In the genomic region with DNA sequence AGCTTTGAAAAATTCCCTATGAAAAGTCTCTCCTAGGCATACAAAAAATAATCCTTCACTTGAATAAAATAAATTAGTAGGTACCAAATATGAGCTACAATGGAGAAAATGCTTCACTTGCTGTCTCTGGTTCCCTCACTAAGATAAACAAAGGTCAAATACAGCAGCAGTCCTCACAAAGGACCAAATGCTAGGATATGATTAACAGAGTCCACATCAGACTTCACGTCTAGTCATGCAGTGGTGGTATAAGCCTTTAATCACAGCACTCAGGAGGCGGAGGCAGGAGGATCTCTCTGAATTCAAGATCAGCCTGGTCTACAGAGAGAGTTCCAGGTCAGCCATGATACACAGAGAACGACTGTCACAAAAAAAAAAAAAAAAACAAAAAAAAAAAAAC, we compare ENCODE assay signal across 22 mouse cellular contexts. TPM values are rescaled to one million over a fixed set of nuclear protein-coding genes. Genes with fewer than 3 reads are reported as not detected.
DNase-seq lines count a peak whose midpoint lies in the region; ATAC-seq and TF ChIP-seq lines count a peak whose summit lies in the region.
"Had no signal": no experiment of that assay in that cellular context is flagged by ENCODE, and none has a peak within 500 bp of the region (broad histone marks: within the 10 kb centered on the region; RNA-seq: fewer than 3 reads in every experiment).

No protein-coding gene starts in this region.

- H3K9ac ChIP-seq in liver, adult 2 months (ENCODE audit: low read depth, low read length): no peak overlapping the region
- no peak overlapping the region for H3K9ac ChIP-seq in liver, embryonic 12.5 days
- H3K9ac ChIP-seq: embryonic facial prominence, embryonic 13.5 days; embryonic facial prominence, embryonic 15.5 days; forebrain, embryonic 12.5 days had no signal

- peaks cover 24% of the 10 kb centered on the region; the same call in 1 of the 2 replicates for H3K79me2 ChIP-seq in liver, adult 2 months (ENCODE audit: control insufficient read depth, insufficient read depth, low read length)

- DNase-seq in kidney, adult 2 months: peak; percentile 72
- DNase-seq in kidney, postnatal 14 days: no peak
- peak; percentile 50 for DNase-seq in liver, adult 2 months (ENCODE audit: extremely low read depth, low read depth, low spot score)
- DNase-seq: adrenal gland, adult 2 months; adrenal gland, postnatal 10 days; adrenal gland, postnatal 25 days; cerebellum, adult 11 months; cerebellum, adult 18-20 months; cerebellum, adult 8-10 months; cerebellum, adult 9-11 months; cerebellum, postnatal 14 days; cerebellum, postnatal 36 days; embryo, embryonic 11 days had no signal

- H3K9me3 ChIP-seq in liver, embryonic 12.5 days (replicated peaks): no peaks in the 10 kb centered on the region
- H3K9me3 ChIP-seq: embryonic facial prominence, embryonic 13.5 days; embryonic facial prominence, embryonic 15.5 days; forebrain, embryonic 10.5 days; forebrain, embryonic 12.5 days had no signal

- ATAC-seq in liver, embryonic 12.5 days: no peak
- ATAC-seq: forebrain, embryonic 14.5 days; forebrain, embryonic 16.5 days had no signal

- H3K4me1 ChIP-seq in kidney, adult 2 months (ENCODE audit: control insufficient read depth, insufficient read depth, low read length): peaks cover 42% of the 10 kb centered on the region
- no peaks in the 10 kb centered on the region; the same call in 1 of the 2 replicates for H3K4me1 ChIP-seq in liver, adult 2 months (ENCODE audit: control insufficient read depth, insufficient read depth, low read length)
- no peaks in the 10 kb centered on the region for H3K4me1 ChIP-seq in liver, embryonic 12.5 days
- H3K4me1 ChIP-seq: embryonic facial prominence, embryonic 13.5 days; embryonic facial prominence, embryonic 15.5 days had no signal

- H3K27me3 ChIP-seq in kidney, adult 2 months (replicated peaks; ENCODE audit: control insufficient read depth, insufficient read depth, low read length): no peaks in the 10 kb centered on the region
- H3K27me3 ChIP-seq in liver, adult 2 months (ENCODE audit: control insufficient read depth, insufficient read depth, low read length): no peaks in the 10 kb centered on the region
- no peaks in the 10 kb centered on the region for H3K27me3 ChIP-seq in liver, embryonic 12.5 days (replicated peaks)
- H3K27me3 ChIP-seq: embryonic facial prominence, embryonic 13.5 days; embryonic facial prominence, embryonic 15.5 days; forebrain, embryonic 12.5 days had no signal

- H3K4me2 ChIP-seq in liver, embryonic 12.5 days: no peak overlapping the region
- H3K4me2 ChIP-seq: embryonic facial prominence, embryonic 13.5 days; embryonic facial prominence, embryonic 15.5 days; forebrain, embryonic 12.5 days had no signal

- no peak overlapping the region; the same call in 1 of the 2 replicates for H3K27ac ChIP-seq in kidney, adult 2 months (ENCODE audit: insufficient read depth, low read depth, low read length)
- no peak overlapping the region for H3K27ac ChIP-seq in liver, adult 2 months (replicated peaks; ENCODE audit: insufficient read depth, low read depth, low read length)
- no peak overlapping the region for H3K27ac ChIP-seq in liver, embryonic 12.5 days
- H3K27ac ChIP-seq: embryonic facial prominence, embryonic 13.5 days; embryonic facial prominence, embryonic 15.5 days; forebrain, embryonic 10.5 days; forebrain, embryonic 12.5 days had no signal

- 56% methylated on average over 3 of the region's 3 CpGs for whole genome bisulfite sequencing in kidney, adult 2 months
- WGBS in liver, adult 2 months: 63% methylated on average over 3 of the region's 3 CpGs
- 52% methylated on average over 3 of the region's 3 CpGs for WGBS in liver, embryonic 12.5 days (ENCODE audit: insufficient replicate concordance)

- TF ChIP-seq CTCF in kidney, adult 2 months (conservative IDR thresholded peaks at IDR 0.05; ENCODE audit: insufficient read depth, insufficient read length, low read depth, low read length): no peak
- TF ChIP-seq CTCF in liver, adult 2 months (IDR thresholded peaks at IDR 0.05; ENCODE audit: low read depth, low read length): no peak

- H3K36me3 ChIP-seq in kidney, adult 2 months (ENCODE audit: control insufficient read depth, insufficient read depth, low read length): no peaks in the 10 kb centered on the region
- no peaks in the 10 kb centered on the region for H3K36me3 ChIP-seq in liver, adult 2 months (ENCODE audit: control insufficient read depth, insufficient read depth, low read length)
- H3K36me3 ChIP-seq in liver, embryonic 12.5 days: no peaks in the 10 kb centered on the region
- H3K36me3 ChIP-seq: embryonic facial prominence, embryonic 13.5 days; embryonic facial prominence, embryonic 15.5 days; forebrain, embryonic 10.5 days; forebrain, embryonic 12.5 days had no signal

- H3K4me3 ChIP-seq in kidney, adult 2 months (ENCODE audit: insufficient read depth, low read depth, low read length): no peak overlapping the region
- H3K4me3 ChIP-seq in liver, adult 2 months (ENCODE audit: insufficient read depth, low read depth, low read length): no peak overlapping the region
- H3K4me3 ChIP-seq in liver, embryonic 12.5 days: no peak overlapping the region
- H3K4me3 ChIP-seq: embryonic facial prominence, embryonic 13.5 days; embryonic facial prominence, embryonic 15.5 days; erythroblast, embryonic 14.5 days; forebrain, embryonic 10.5 days; forebrain, embryonic 12.5 days had no signal

- no peak for TF ChIP-seq POLR2A in kidney, adult 2 months (IDR thresholded peaks at IDR 0.05; ENCODE audit: low read depth, low read length)
- TF ChIP-seq POLR2A in liver, adult 2 months (IDR thresholded peaks at IDR 0.05; ENCODE audit: extremely low read depth, insufficient read depth, low read length): no peak

RNA-seq across cellular contexts. Expression of gene Cobll1, which starts 27.6 kb away (rescaled TPM):
- polyA plus RNA-seq in kidney, adult 2 months (2012; rRNA removed): 51.7 and 53.2 TPM in 2 replicates
- 13.6 and 16.0 TPM in 2 replicates for total RNA-seq in liver, adult 2 months (2014; rRNA removed)
- polyA plus RNA-seq in liver, adult 2 months (2012; rRNA removed): 9.4 and 10.0 TPM in 2 replicates
- 4.3 and 4.4 TPM in 2 replicates for polyA plus RNA-seq in liver, embryonic 12.5 days (2016; fragmentation: Nextera tagmentation; extraction: Ambion mirVana)
- total RNA-seq: MEL had no signal
- polyA plus RNA-seq: erythroblast, embryonic 14.5 days had no signal
